Mouse (Mus musculus) adrenal gland, adult 8-10 months (tissue): ENCODE data around the gene Zc3h10. TPM values are rescaled to one million over a fixed set of nuclear protein-coding genes. Genes with fewer than 3 reads are reported as not detected.
"Not testable (repeated sequence)": the region's sequence is repeated elsewhere in the genome, so short reads cannot be mapped to it uniquely, and the experiment has no call there.

ENCODE experiments used
- DNase-seq: peaks from one replicate; pipeline ENCODE4 v3.0.0; 2022
- microRNA-seq, 2 experiments: library from miRNA; unstranded; fragments of <30 nt; microRNA quantifications; one replicate each; pipeline ENCODE4 v1.2.0; 2022
- total RNA-seq, 4 experiments: library from RNA; stranded (reverse); gene quantifications; 2 replicates each; pipeline ENCODE4 v1.2.4; 2022

Gene Zc3h10
- total RNA-seq, 4 experiments from 2014 or later = 12.9 to 15.0 (median 13.6) TPM

DNA sequence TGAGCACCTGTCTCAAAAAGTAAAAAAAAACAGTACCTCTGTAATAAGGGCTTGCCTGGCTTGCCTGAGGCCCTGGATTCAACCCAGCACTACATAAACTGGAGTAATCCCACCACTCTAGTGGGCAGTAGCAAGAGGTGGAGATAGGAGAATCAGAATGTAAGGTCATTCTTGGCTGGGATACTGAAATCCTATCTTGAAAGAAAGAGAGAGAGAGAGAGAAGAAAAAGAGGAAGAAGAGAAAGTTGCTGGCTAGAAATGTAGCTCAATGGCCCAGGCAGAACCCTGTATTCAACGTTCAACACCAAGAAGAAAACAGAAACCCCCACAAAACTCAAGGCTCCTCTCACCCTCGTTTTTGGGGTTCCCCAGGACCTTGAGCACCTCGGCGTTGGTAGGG lies 51.7 kb downstream of the Zc3h10 start:
- no peak for DNase-seq

- no peak for DNase-seq
Measured at GRCm38 (mm10) chr10:128495270-128495669, 52.3 kb downstream of the Zc3h10 start.

GRCm38 (mm10) chr10:128494667-128495245 lies 52.8 kb downstream of the Zc3h10 start:
- DNase-seq = no peak

DNA sequence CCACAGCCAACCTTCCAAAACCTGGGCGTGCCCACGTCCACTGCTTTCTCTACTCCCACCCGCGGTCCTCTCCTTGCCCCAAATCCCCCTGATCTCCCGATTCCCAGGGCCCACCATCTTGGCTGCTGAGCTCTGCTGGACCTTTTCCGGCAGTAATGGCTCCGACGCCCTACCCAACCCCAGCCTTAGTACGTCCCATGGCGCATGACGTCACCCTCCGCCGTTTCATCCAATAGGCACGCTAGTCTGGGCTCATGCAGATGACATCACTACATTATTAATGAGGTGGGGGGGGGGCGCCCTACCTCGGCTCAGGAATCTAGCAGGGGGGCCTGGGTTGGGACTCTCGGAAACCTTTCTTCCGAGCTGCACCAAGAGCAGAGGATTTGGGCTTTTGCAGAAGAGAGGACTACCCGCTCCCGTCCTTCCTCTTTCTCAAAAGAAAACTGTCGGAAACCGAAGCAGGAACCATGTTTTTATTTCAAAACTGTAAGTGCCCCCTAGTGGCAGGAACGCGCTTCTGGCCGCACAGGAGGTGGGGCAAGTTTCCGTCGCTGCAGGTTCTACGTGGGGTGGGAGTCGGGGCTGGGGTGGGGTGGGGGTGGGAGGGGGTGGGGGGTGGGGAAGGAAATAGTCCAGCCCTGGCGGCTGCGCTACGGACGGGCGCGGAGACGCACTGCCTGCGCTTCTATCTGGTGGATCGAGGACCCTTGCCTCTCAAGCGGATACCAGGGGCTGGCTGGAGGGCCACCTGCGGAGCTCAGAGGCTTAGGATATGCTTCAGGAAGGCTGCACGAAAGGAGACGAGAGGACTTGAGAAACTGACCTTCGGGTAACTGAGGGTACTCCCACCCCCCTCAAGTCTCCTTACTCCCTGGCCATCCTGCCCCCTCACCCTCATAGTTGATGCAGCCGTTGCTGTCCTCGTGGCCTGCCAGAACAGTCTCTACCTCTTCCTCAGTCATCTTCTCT lies 53.6 kb downstream of the Zc3h10 start, which contains the start of gene Myl6:
TSS of gene Myl6 (minus strand) at position 451 of the 972 bp plus-strand sequence.
- peak; percentile 98 for DNase-seq

GRCm38 (mm10) chr10:128493319-128493694 lies 54.3 kb downstream of the Zc3h10 start:
- no peak for DNase-seq

- peak; percentile 70 for DNase-seq
Measured at GRCm38 (mm10) chr10:128492633-128493311, 54.8 kb downstream of the Zc3h10 start.

DNA sequence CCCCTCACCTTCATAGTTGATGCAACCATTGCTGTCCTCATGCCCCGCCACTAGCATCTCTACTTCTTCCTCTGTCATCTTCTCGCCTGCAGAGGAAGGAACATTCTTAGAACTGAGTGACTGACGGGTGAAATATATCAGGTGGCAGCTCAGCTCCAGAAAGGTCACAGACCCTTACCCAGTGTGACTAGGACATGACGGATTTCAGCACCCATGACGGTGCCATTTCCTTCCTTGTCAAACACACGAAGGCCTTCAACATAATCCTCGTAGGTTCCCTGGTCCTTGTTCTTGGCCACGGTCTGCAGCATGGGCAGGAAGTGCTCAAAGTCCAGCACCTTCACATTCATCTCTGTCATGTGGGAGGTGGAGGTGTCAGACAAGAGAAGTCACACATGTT lies 55.5 kb downstream of the Zc3h10 start:
- not testable (repeated sequence) for DNase-seq

Small RNA genes within 50 kb of the gene (microRNA-seq; reads per million reads assigned to microRNA genes)
- 0 reads per million in 2 experiments for gene Gm47275
- gene Mir6916 = 0 to 0.18 reads per million in 2 experiments
- gene Mir6917 = 0 reads per million in 2 experiments

Other genes with a start within 250 kb of the Zc3h10 start
- under 1 TPM in 2 of 4 experiments, not detected in 2; 0.22 to 0.28 TPM for gene Il23a, start 249.0 kb downstream of the Zc3h10 start, total RNA-seq
- 10 to 100 TPM; 17.5 to 35.4 (median 24.2) TPM for gene Pan2, start 244.4 kb downstream of the Zc3h10 start, total RNA-seq
- gene Cnpy2, start 225.3 kb downstream of the Zc3h10 start, total RNA-seq = 100 to 1,000 TPM; 172 to 202 (median 177) TPM
- gene Cs, start 210.0 kb downstream of the Zc3h10 start, total RNA-seq = 100 to 1,000 TPM; 197 to 297 (median 255) TPM
- gene Coq10a, start 178.8 kb downstream of the Zc3h10 start, total RNA-seq = 100 to 1,000 TPM in 2 of 4 experiments, 10 to 100 TPM in 2; 72.2 to 114 (median 86.6) TPM
- gene Ankrd52, start 170.7 kb downstream of the Zc3h10 start, total RNA-seq = 10 to 100 TPM; 53.7 to 90.5 (median 68.1) TPM
- under 1 TPM in 2 of 4 experiments, not detected in 2; 0.24 to 0.40 TPM for gene Slc39a5, start 146.5 kb downstream of the Zc3h10 start, total RNA-seq
- gene Nabp2, start 136.3 kb downstream of the Zc3h10 start, total RNA-seq = 10 to 100 TPM; 76.6 to 93.8 (median 86.8) TPM
- gene Rnf41, start 136.1 kb downstream of the Zc3h10 start, total RNA-seq = 10 to 100 TPM; 39.1 to 55.4 (median 50.8) TPM
- 100 to 1,000 TPM; 103 to 155 (median 127) TPM for gene Smarcc2, start 88.5 kb downstream of the Zc3h10 start, total RNA-seq
- 100 to 1,000 TPM; 760 to 841 (median 820) TPM for gene Myl6, start 53.6 kb downstream of the Zc3h10 start, total RNA-seq
- gene Myl6b, start 49.1 kb downstream of the Zc3h10 start, total RNA-seq = 10 to 100 TPM in 2 of 4 experiments, 1 to 10 TPM in 2; 4.8 to 11.6 (median 7.9) TPM
- 10 to 100 TPM; 22.8 to 44.9 (median 33.2) TPM for gene Esyt1, start 21.9 kb downstream of the Zc3h10 start, total RNA-seq
- 1,000 to 10,000 TPM; 2,263 to 2,673 (median 2,524) TPM for gene Rpl41, start 1.5 kb upstream of the Zc3h10 start, total RNA-seq
- gene Pa2g4, start 18.2 kb upstream of the Zc3h10 start, total RNA-seq = 10 to 100 TPM; 67.4 to 77.6 (median 70.5) TPM
- 1 to 10 TPM; 2.5 to 5.8 (median 4.6) TPM for gene Erbb3, start 41.9 kb upstream of the Zc3h10 start, total RNA-seq
- gene Rps26, start 79.0 kb upstream of the Zc3h10 start, total RNA-seq = 100 to 1,000 TPM; 401 to 777 (median 537) TPM
- gene Ikzf4, start 98.2 kb upstream of the Zc3h10 start, total RNA-seq = 10 to 100 TPM in 1 of 4 experiments, 1 to 10 TPM in 3; 1.6 to 10.8 (median 3.7) TPM
- gene Suox, start 126.3 kb upstream of the Zc3h10 start, total RNA-seq = 10 to 100 TPM; 28.7 to 35.1 (median 31.4) TPM
- 100 to 1,000 TPM; 126 to 149 (median 145) TPM for gene Rab5b, start 148.5 kb upstream of the Zc3h10 start, total RNA-seq
- 1 to 10 TPM; 1.1 to 1.7 (median 1.3) TPM for gene Pmel, start 156.4 kb upstream of the Zc3h10 start, total RNA-seq
- gene Cdk2, start 157.3 kb upstream of the Zc3h10 start, total RNA-seq = 10 to 100 TPM; 13.4 to 26.6 (median 19.3) TPM
- gene Dgka, start 197.1 kb upstream of the Zc3h10 start, total RNA-seq = 10 to 100 TPM; 16.5 to 41.1 (median 28.6) TPM
- gene Pym1, start 200.1 kb upstream of the Zc3h10 start, total RNA-seq = 10 to 100 TPM; 24.1 to 31.9 (median 27.0) TPM
- gene Mmp19, start 243.1 kb upstream of the Zc3h10 start, total RNA-seq = 10 to 100 TPM; 41.4 to 69.7 (median 60.1) TPM